8 mouse cellular contexts compared by ENCODE assay signal in genomic region chr13:94286195-94286594, GRCm38 (mm10). TPM values are rescaled to one million over a fixed set of nuclear protein-coding genes. Genes with fewer than 3 reads are reported as not detected.
A peak's percentile ranks its signal among the peaks of the same experiment; 100 is the strongest.
DNase-seq lines count a peak whose midpoint lies in the region; ATAC-seq and TF ChIP-seq lines count a peak whose summit lies in the region.

No protein-coding gene starts in this region.

- peak overlapping the region; percentile 88 for H3K4me2 ChIP-seq in kidney, postnatal 0 days (ENCODE audit: low read length)
- H3K4me2 ChIP-seq in forebrain, embryonic 11.5 days (ENCODE audit: low read depth, low read length, severe bottlenecking) = no peak overlapping the region; the same call in 1 of the 2 replicates
- H3K4me2 ChIP-seq in neural tube, embryonic 15.5 days = peak overlapping the region; percentile 78

- no peak for DNase-seq in kidney, postnatal 0 days (ENCODE audit: low spot score)
- no peak for DNase-seq in kidney, postnatal 25 days
- DNase-seq in forebrain, embryonic 11.5 days (ENCODE audit: low spot score) = no peak
- DNase-seq in left cerebral cortex, postnatal 14 days (ENCODE audit: low spot score in 2 of 2) = peak; percentile 32 to 67
- no peak for DNase-seq in cerebellum, adult 18-20 months
- no peak for DNase-seq in frontal cortex, postnatal 14 days (ENCODE audit: low spot score in 2 of 2)

- H3K9me3 ChIP-seq in kidney, postnatal 0 days (replicated peaks; ENCODE audit: low read length) = no peaks in the 10 kb centered on the region
- no peaks in the 10 kb centered on the region for H3K9me3 ChIP-seq in forebrain, embryonic 11.5 days (ENCODE audit: control insufficient read depth, low read length)
- no peaks in the 10 kb centered on the region for H3K9me3 ChIP-seq in neural tube, embryonic 15.5 days (replicated peaks)

- H3K4me1 ChIP-seq in kidney, postnatal 0 days (replicated peaks; ENCODE audit: insufficient read depth, low read length) = peaks cover 7% of the 10 kb centered on the region; the same call in 1 of the 2 replicates
- H3K4me1 ChIP-seq in forebrain, embryonic 11.5 days (replicated peaks; ENCODE audit: control insufficient read depth, insufficient read depth, low read length) = no peaks in the 10 kb centered on the region
- peaks cover 37% of the 10 kb centered on the region for H3K4me1 ChIP-seq in neural tube, embryonic 15.5 days

- H3K9ac ChIP-seq in kidney, postnatal 0 days (ENCODE audit: low read depth, low read length) = no peak overlapping the region
- no peak overlapping the region for H3K9ac ChIP-seq in forebrain, embryonic 11.5 days (ENCODE audit: low read length)
- no peak overlapping the region for H3K9ac ChIP-seq in neural tube, embryonic 15.5 days (replicated peaks)

- 0 out of 2 replicates have a peak overlapping the region, but pooled peaks have one; percentile 42 for H3K27ac ChIP-seq in kidney, postnatal 0 days
- H3K27ac ChIP-seq in forebrain, embryonic 11.5 days (ENCODE audit: low read depth, low read length) = no peak overlapping the region
- H3K27ac ChIP-seq in neural tube, embryonic 15.5 days (replicated peaks) = no peak overlapping the region

- TF ChIP-seq CTCF in kidney, postnatal 0 days (IDR thresholded peaks at IDR 0.05; ENCODE audit: low read depth) = no peak

- 38% methylated on average over 5 of the region's 5 CpGs for WGBS in kidney, postnatal 0 days
- WGBS in forebrain, embryonic 11.5 days = 46% methylated on average over 5 of the region's 5 CpGs
- 40% methylated on average over 5 of the region's 5 CpGs for WGBS in neural tube, embryonic 15.5 days

- no peaks in the 10 kb centered on the region for H3K36me3 ChIP-seq in kidney, postnatal 0 days (ENCODE audit: insufficient read depth, low read length)
- no peaks in the 10 kb centered on the region for H3K36me3 ChIP-seq in forebrain, embryonic 11.5 days (ENCODE audit: control insufficient read depth, insufficient read depth, low read length)
- no peaks in the 10 kb centered on the region for H3K36me3 ChIP-seq in neural tube, embryonic 15.5 days

- ATAC-seq in kidney, postnatal 0 days (replicated peaks; ENCODE audit: low FRiP score, low read depth) = no peak
- ATAC-seq in forebrain, embryonic 11.5 days (replicated peaks; ENCODE audit: low FRiP score) = no peak
- ATAC-seq in neural tube, embryonic 15.5 days (ENCODE audit: low FRiP score) = no peak
- ATAC-seq in frontal cortex, adult (ENCODE audit: low TSS enrichment) = no peak

- H3K4me3 ChIP-seq in kidney, postnatal 0 days (replicated peaks; ENCODE audit: low read depth, low read length) = peak overlapping the region; percentile 98; the same call in 1 of the 2 replicates
- H3K4me3 ChIP-seq in forebrain, embryonic 11.5 days (ENCODE audit: low read depth, low read length) = peak overlapping the region; percentile 84
- H3K4me3 ChIP-seq in neural tube, embryonic 15.5 days (replicated peaks) = peak overlapping the region; percentile 99

- H3K27me3 ChIP-seq in kidney, postnatal 0 days (ENCODE audit: insufficient read depth, low read length) = no peaks in the 10 kb centered on the region
- H3K27me3 ChIP-seq in forebrain, embryonic 11.5 days (ENCODE audit: control insufficient read depth, insufficient read depth, low read length) = no peaks in the 10 kb centered on the region
- no peaks in the 10 kb centered on the region for H3K27me3 ChIP-seq in neural tube, embryonic 15.5 days (replicated peaks)

- intact Hi-C loops in left cerebral cortex, postnatal 14 days (cut with DNase I) = no loop called here

RNA-seq across cellular contexts. Expression of gene Scamp1, which starts 0.5 kb away (rescaled TPM):
- polyA plus RNA-seq in kidney, postnatal 0 days (2015; fragmentation: Nextera tagmentation; extraction: Ambion mirVana) = 27.2 and 29.4 TPM in 2 replicates
- polyA plus RNA-seq in forebrain, embryonic 11.5 days (2014; fragmentation: Nextera tagmentation; extraction: Ambion mirVana) = 36.1 and 39.7 TPM in 2 replicates
- 100 to 1,000 TPM; 162 to 187 TPM for total RNA-seq in left cerebral cortex, postnatal 14 days (2021)
- 148 and 167 TPM in 2 replicates for polyA plus RNA-seq in neural tube, embryonic 15.5 days (2015; fragmentation: Nextera tagmentation; extraction: Ambion mirVana)

Comparison
In these comparisons a context has a peak if more than half of its experiments do, and no peak if none do; other contexts are left out.
1. DNase-seq: peak in left cerebral cortex, postnatal 14 days (2 of 2); none in kidney, postnatal 0 days (single experiment), kidney, postnatal 25 days (0 of 2), forebrain, embryonic 11.5 days (single experiment), cerebellum, adult 18-20 months (0 of 2) and frontal cortex, postnatal 14 days (0 of 2).
2. Peak in every context shown above with its lines, with median percentiles within 50 percentile points of each other: H3K4me3 ChIP-seq.